8 mouse cellular contexts compared by ENCODE assay signal in genomic region chr16:13437770-13438372, GRCm38 (mm10).
DNase-seq lines count a peak whose midpoint lies in the region; ATAC-seq and TF ChIP-seq lines count a peak whose summit lies in the region.

No protein-coding gene starts in this region.

- ATAC-seq in embryonic facial prominence, embryonic 13.5 days (ENCODE audit: insufficient number of reproducible peaks, insufficient read depth, low FRiP score, low TSS enrichment, low read depth): peak; percentile 28; the same call in 1 of the 2 replicates
- ATAC-seq in heart, embryonic 15.5 days (replicated peaks; ENCODE audit: insufficient number of reproducible peaks, insufficient read depth, low FRiP score, low read depth): peak; percentile 72
- peak; percentile 52 for ATAC-seq in kidney, postnatal 0 days (replicated peaks; ENCODE audit: low FRiP score, low read depth)
- ATAC-seq in lung, embryonic 15.5 days (ENCODE audit: borderline replicate concordance, extremely low read depth, low FRiP score, low TSS enrichment): peak; percentile 74
- ATAC-seq in neural tube, embryonic 15.5 days (ENCODE audit: low FRiP score): peak; percentile 51

- no peak overlapping the region for H3K27ac ChIP-seq in bone marrow, adult 2 months (ENCODE audit: control insufficient read depth, insufficient read depth, low read depth, low read length, poor library complexity)
- peak overlapping the region; percentile 23 for H3K27ac ChIP-seq in embryonic facial prominence, embryonic 13.5 days
- peak overlapping the region; percentile 93 for H3K27ac ChIP-seq in heart, embryonic 15.5 days
- peak overlapping the region; percentile 73 for H3K27ac ChIP-seq in kidney, postnatal 0 days
- H3K27ac ChIP-seq in lung, embryonic 15.5 days: peak overlapping the region; percentile 71
- peak overlapping the region; percentile 77 for H3K27ac ChIP-seq in neural tube, embryonic 15.5 days (replicated peaks)

- WGBS in bone marrow, adult 2 months: 2% methylated on average over 24 of the region's 24 CpGs
- WGBS in embryonic facial prominence, embryonic 13.5 days: under 1% methylated on average over 24 of the region's 24 CpGs
- under 1% methylated on average over 24 of the region's 24 CpGs for WGBS in heart, embryonic 15.5 days
- under 1% methylated on average over 24 of the region's 24 CpGs for WGBS in kidney, postnatal 0 days
- under 1% methylated on average over 24 of the region's 24 CpGs for WGBS in lung, embryonic 15.5 days
- under 1% methylated on average over 24 of the region's 24 CpGs for WGBS in neural tube, embryonic 15.5 days

- H3K9ac ChIP-seq in embryonic facial prominence, embryonic 13.5 days: peak overlapping the region; percentile 70
- peak overlapping the region; percentile 65 for H3K9ac ChIP-seq in heart, embryonic 15.5 days
- H3K9ac ChIP-seq in kidney, postnatal 0 days (ENCODE audit: low read depth, low read length): peak overlapping the region; percentile 52
- peak overlapping the region; percentile 52 for H3K9ac ChIP-seq in lung, embryonic 15.5 days
- peak overlapping the region; percentile 67 for H3K9ac ChIP-seq in neural tube, embryonic 15.5 days (replicated peaks)

- no peak for TF ChIP-seq CTCF in E14TG2a.4 (conservative IDR thresholded peaks at IDR 0.05; ENCODE audit: low read length)
- no peak for TF ChIP-seq CTCF in bone marrow, adult 2 months (IDR thresholded peaks at IDR 0.05; ENCODE audit: control insufficient read depth, insufficient read depth, low read length)
- TF ChIP-seq CTCF in kidney, postnatal 0 days (IDR thresholded peaks at IDR 0.05; ENCODE audit: low read depth): peak; percentile 59; the same call in 1 of the 2 replicates

- peak; percentile 86 for DNase-seq in kidney, postnatal 0 days (ENCODE audit: low spot score)
- peak; percentile 44 for DNase-seq in thymus, postnatal 14 days

- H3K4me2 ChIP-seq in embryonic facial prominence, embryonic 13.5 days: peak overlapping the region; percentile 67
- peak overlapping the region; percentile 77 for H3K4me2 ChIP-seq in heart, embryonic 15.5 days
- H3K4me2 ChIP-seq in kidney, postnatal 0 days (ENCODE audit: low read length): peak overlapping the region; percentile 65
- H3K4me2 ChIP-seq in lung, embryonic 15.5 days: peak overlapping the region; percentile 69
- H3K4me2 ChIP-seq in neural tube, embryonic 15.5 days: peak overlapping the region; percentile 77

- peaks cover 25% of the 10 kb centered on the region for H3K4me1 ChIP-seq in E14TG2a.4 (replicated peaks; ENCODE audit: low read depth, low read length)
- no peaks in the 10 kb centered on the region for H3K4me1 ChIP-seq in bone marrow, adult 2 months (ENCODE audit: control insufficient read depth, insufficient read depth, low read length)
- H3K4me1 ChIP-seq in embryonic facial prominence, embryonic 13.5 days: 0 out of 2 replicates have a peak, but pooled peaks cover 6% of the 10 kb centered on the region
- H3K4me1 ChIP-seq in heart, embryonic 15.5 days (replicated peaks): peaks cover 7% of the 10 kb centered on the region; the same call in 1 of the 2 replicates
- no peaks in the 10 kb centered on the region for H3K4me1 ChIP-seq in kidney, postnatal 0 days (replicated peaks; ENCODE audit: insufficient read depth, low read length)
- H3K4me1 ChIP-seq in lung, embryonic 15.5 days: peaks cover 8% of the 10 kb centered on the region
- H3K4me1 ChIP-seq in neural tube, embryonic 15.5 days: peaks cover 8% of the 10 kb centered on the region

- H3K9me3 ChIP-seq in E14TG2a.4 (ENCODE audit: low read length): no peaks in the 10 kb centered on the region
- no peaks in the 10 kb centered on the region for H3K9me3 ChIP-seq in embryonic facial prominence, embryonic 13.5 days
- H3K9me3 ChIP-seq in heart, embryonic 15.5 days (replicated peaks): no peaks in the 10 kb centered on the region
- H3K9me3 ChIP-seq in kidney, postnatal 0 days (replicated peaks; ENCODE audit: low read length): no peaks in the 10 kb centered on the region
- no peaks in the 10 kb centered on the region for H3K9me3 ChIP-seq in lung, embryonic 15.5 days
- no peaks in the 10 kb centered on the region for H3K9me3 ChIP-seq in neural tube, embryonic 15.5 days (replicated peaks)

- peaks cover 17% of the 10 kb centered on the region for H3K27me3 ChIP-seq in E14TG2a.4 (ENCODE audit: insufficient read depth, low read length)
- H3K27me3 ChIP-seq in embryonic facial prominence, embryonic 13.5 days: no peaks in the 10 kb centered on the region
- no peaks in the 10 kb centered on the region for H3K27me3 ChIP-seq in heart, embryonic 15.5 days
- no peaks in the 10 kb centered on the region for H3K27me3 ChIP-seq in kidney, postnatal 0 days (ENCODE audit: insufficient read depth, low read length)
- no peaks in the 10 kb centered on the region for H3K27me3 ChIP-seq in lung, embryonic 15.5 days
- no peaks in the 10 kb centered on the region; the same call in 1 of the 2 replicates for H3K27me3 ChIP-seq in neural tube, embryonic 15.5 days (replicated peaks)

- no peaks in the 10 kb centered on the region for H3K36me3 ChIP-seq in E14TG2a.4 (ENCODE audit: insufficient read depth, low read length)
- no peaks in the 10 kb centered on the region for H3K36me3 ChIP-seq in embryonic facial prominence, embryonic 13.5 days
- no peaks in the 10 kb centered on the region for H3K36me3 ChIP-seq in heart, embryonic 15.5 days
- no peaks in the 10 kb centered on the region for H3K36me3 ChIP-seq in kidney, postnatal 0 days (ENCODE audit: insufficient read depth, low read length)
- H3K36me3 ChIP-seq in lung, embryonic 15.5 days: no peaks in the 10 kb centered on the region
- no peaks in the 10 kb centered on the region for H3K36me3 ChIP-seq in neural tube, embryonic 15.5 days

- peak overlapping the region; percentile 81 for H3K4me3 ChIP-seq in E14TG2a.4 (replicated peaks; ENCODE audit: low read length)
- peak overlapping the region; percentile 91 for H3K4me3 ChIP-seq in bone marrow, adult 2 months (replicated peaks; ENCODE audit: control insufficient read depth, low read depth, low read length)
- H3K4me3 ChIP-seq in embryonic facial prominence, embryonic 13.5 days: peak overlapping the region; percentile 59
- peak overlapping the region; percentile 62 for H3K4me3 ChIP-seq in heart, embryonic 15.5 days
- H3K4me3 ChIP-seq in kidney, postnatal 0 days (replicated peaks; ENCODE audit: low read depth, low read length): peak overlapping the region; percentile 51
- peak overlapping the region; percentile 50 for H3K4me3 ChIP-seq in lung, embryonic 15.5 days
- peak overlapping the region; percentile 70 for H3K4me3 ChIP-seq in neural tube, embryonic 15.5 days (replicated peaks)

- TF ChIP-seq POLR2A in bone marrow, adult 2 months (IDR thresholded peaks at IDR 0.05; ENCODE audit: borderline replicate concordance, control insufficient read depth, low read depth, low read length): no peak
